ENCODE assay signal across 17 mouse cellular contexts in genomic region chr14:54213734-54214133, GRCm38 (mm10).
"Had no signal": no experiment of that assay in that cellular context is flagged by ENCODE, and none has a peak within 500 bp of the region (broad histone marks: within the 10 kb centered on the region; RNA-seq: fewer than 3 reads in every experiment).

No protein-coding gene starts in this region.

- H3K9me3 ChIP-seq: limb, embryonic 12.5 days; liver, embryonic 13.5 days; lung, embryonic 15.5 days; megakaryocyte, embryonic 14.5 days; midbrain, embryonic 12.5 days had no signal

- H3K27me3 ChIP-seq: limb, embryonic 12.5 days; liver, embryonic 13.5 days; lung, embryonic 15.5 days; midbrain, embryonic 12.5 days had no signal

- H3K4me3 ChIP-seq: limb, embryonic 12.5 days; liver, embryonic 13.5 days; lung, embryonic 15.5 days; megakaryocyte, embryonic 14.5 days; midbrain, embryonic 12.5 days had no signal

- H3K9ac ChIP-seq: limb, embryonic 12.5 days; liver, embryonic 13.5 days; liver, postnatal 0 days; lung, embryonic 15.5 days; midbrain, embryonic 12.5 days had no signal

- ATAC-seq: liver, postnatal 0 days; midbrain, embryonic 16.5 days had no signal

- H3K4me2 ChIP-seq: limb, embryonic 12.5 days; liver, embryonic 13.5 days; lung, embryonic 15.5 days; midbrain, embryonic 12.5 days had no signal

- H3K36me3 ChIP-seq: limb, embryonic 12.5 days; liver, embryonic 13.5 days; lung, embryonic 15.5 days; midbrain, embryonic 12.5 days had no signal

- H3K27ac ChIP-seq: limb, embryonic 12.5 days; liver, embryonic 13.5 days; macrophage; midbrain, embryonic 12.5 days; stomach, postnatal 0 days had no signal

- DNase-seq: kidney, adult 9 months; kidney, postnatal 25 days; layer of hippocampus, adult 9-11 months; layer of hippocampus, postnatal 36 days; liver; liver, embryonic 13.5 days; liver, postnatal 0 days; lung, postnatal 14 days; right cerebral cortex, postnatal 14 days; thymus, postnatal 14 days had no signal
